Mouse (Mus musculus) lung, adult 2 months (tissue): ENCODE results near the gene Naa38.

Source experiments
- CTCF ChIP-seq: fragments of 200-500 bp; IDR thresholded peaks from 2 replicates; pipeline ENCODE4 v1.5.1; 2011; ENCODE audit warnings: mild to moderate bottlenecking, low read length, control low read depth; ENCODE audit not compliant: insufficient read depth
- POLR2A ChIP-seq: fragments of 200-500 bp; IDR thresholded peaks from 2 replicates; pipeline ENCODE4 v1.6.1; 2011; ENCODE audit warnings: low read depth, mild to moderate bottlenecking, control low read depth, low read length, borderline replicate concordance; ENCODE audit errors: extremely low read depth

GRCm38 (mm10) chr11:69377766-69378165 lies 17.5 kb upstream of the Naa38 start:
- no peak for TF ChIP-seq CTCF
- no peak for TF ChIP-seq POLR2A
